Mouse (Mus musculus): ENCODE results near the gene Slc15a1.

DNA sequence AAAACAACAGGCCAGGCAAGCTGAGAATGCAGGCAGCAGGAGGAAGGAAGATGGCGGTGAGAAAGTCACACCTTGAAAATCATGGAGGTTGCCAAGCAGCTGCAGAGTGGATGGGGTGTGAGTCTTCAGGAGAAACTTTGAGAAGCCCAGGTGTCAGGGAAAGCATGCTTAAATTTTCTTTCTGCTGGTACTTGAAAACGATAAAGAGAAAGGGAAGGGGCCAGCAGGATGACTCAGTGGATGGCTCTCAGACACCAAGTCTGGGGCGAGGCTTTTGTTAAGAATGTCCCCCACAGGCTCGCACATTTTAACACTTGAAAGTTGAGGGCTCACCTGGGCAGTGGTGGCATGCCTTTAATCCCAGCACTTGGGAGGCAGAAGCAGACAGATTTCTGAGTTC, 76.9 kb downstream of the Slc15a1 start:
- no peak for TF ChIP-seq CTCF (IDR thresholded peaks at IDR 0.05; ENCODE audit: extremely low read depth, insufficient read depth, low read length)
- no peak for TF ChIP-seq POLR2A (IDR thresholded peaks at IDR 0.05; ENCODE audit: extremely low read depth, insufficient read depth, low read length)
